Mouse (Mus musculus) CD4-positive, CD25-positive, alpha-beta regulatory T cell, adult 2 months (primary cell): ENCODE measurements around the gene Olfr948.

ENCODE experiments used
- DNase-seq: peaks from one replicate; pipeline ENCODE4 v3.0.0-alpha.2; 2012; ENCODE audit warnings: low read depth, low spot score

The Olfr948 gene

GRCm38 (mm10) chr9:39325945-39326344, at the start of gene Olfr948:
Olfr948 (minus strand) TSS chr9:39326045.
- DNase-seq, result no peak

GRCm38 (mm10) chr9:39287136-39287535, 38.7 kb downstream of the Olfr948 start:
- no peak for DNase-seq

GRCm38 (mm10) chr9:39276718-39277117, 49.1 kb downstream of the Olfr948 start, which contains the start of gene Olfr945:
Olfr945 (minus strand) TSS chr9:39276818.
- DNase-seq, result no peak
